In the genomic region with DNA sequence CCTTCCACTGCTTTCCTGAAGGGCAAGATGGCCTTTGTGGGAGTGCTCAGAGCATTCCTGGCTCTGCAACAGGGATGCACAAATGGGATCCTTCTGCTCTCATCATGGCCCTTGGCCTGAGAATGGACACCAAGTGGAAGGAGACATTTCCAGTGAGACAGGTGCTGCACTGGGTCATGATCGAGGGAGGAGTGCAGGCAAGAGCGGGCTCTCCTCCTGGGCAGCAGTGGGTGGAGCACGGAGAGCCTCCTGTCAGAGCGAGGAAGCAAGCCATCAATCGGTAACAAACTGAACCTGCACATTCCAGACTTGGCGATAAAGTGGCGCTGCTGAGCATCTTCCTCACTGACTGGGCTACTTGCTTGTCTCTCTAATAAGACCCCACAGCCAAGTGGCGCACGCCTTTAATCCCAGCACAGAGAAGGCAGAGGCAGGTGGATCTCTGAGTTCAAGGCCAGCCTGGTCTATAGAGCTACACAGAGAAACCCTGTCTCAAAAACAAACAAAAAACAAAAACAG, we compare ENCODE assay signal across 22 mouse cellular contexts. TPM values are rescaled to one million over a fixed set of nuclear protein-coding genes. Genes with fewer than 3 reads are reported as not detected.
DNase-seq lines count a peak whose midpoint lies in the region; ATAC-seq and TF ChIP-seq lines count a peak whose summit lies in the region.
"Had no signal": no experiment of that assay in that cellular context is flagged by ENCODE, and none has a peak within 500 bp of the region (broad histone marks: within the 10 kb centered on the region; RNA-seq: fewer than 3 reads in every experiment).

No protein-coding gene starts in this region.

- H3K27ac ChIP-seq in cerebellum, adult 2 months (ENCODE audit: insufficient read depth, low read length): peak overlapping the region; percentile 5; the same call in 1 of the 2 replicates
- H3K27ac ChIP-seq in ES-Bruce4 (ENCODE audit: insufficient read depth, low read length): no peak overlapping the region
- no peak overlapping the region for H3K27ac ChIP-seq in stomach, postnatal 0 days (replicated peaks)
- H3K27ac ChIP-seq: embryonic facial prominence, embryonic 12.5 days; embryonic facial prominence, embryonic 15.5 days; gastrocnemius, adult 2 months; hindbrain, embryonic 12.5 days; hindbrain, embryonic 15.5 days had no signal

- TF ChIP-seq CTCF in cerebellum, adult 2 months (IDR thresholded peaks at IDR 0.05; ENCODE audit: borderline replicate concordance, insufficient read depth, low read depth, low read length): no peak
- peak; percentile 13 for TF ChIP-seq CTCF in ES-Bruce4 (IDR thresholded peaks at IDR 0.05; ENCODE audit: low read depth, low read length)
- no peak for TF ChIP-seq CTCF in stomach, postnatal 0 days (IDR thresholded peaks at IDR 0.05; ENCODE audit: low read depth)

- no peak for TF ChIP-seq EP300 in ES-Bruce4 (IDR thresholded peaks at IDR 0.05; ENCODE audit: insufficient read depth, low read depth, low read length)
- TF ChIP-seq EP300 in stomach, postnatal 0 days (optimal IDR thresholded peaks at IDR 0.05): no peak

- whole genome bisulfite sequencing in cerebellum, adult 2 months: 53% methylated on average over 9 of the region's 9 CpGs
- WGBS in stomach, postnatal 0 days: 94% methylated on average over 9 of the region's 9 CpGs

- peaks cover 11% of the 10 kb centered on the region for H3K4me1 ChIP-seq in cerebellum, adult 2 months (ENCODE audit: control insufficient read depth, insufficient read depth, low read length)
- no peaks in the 10 kb centered on the region for H3K4me1 ChIP-seq in ES-Bruce4 (ENCODE audit: control insufficient read depth, insufficient read depth, low read length)
- no peaks in the 10 kb centered on the region for H3K4me1 ChIP-seq in stomach, postnatal 0 days (replicated peaks; ENCODE audit: control insufficient read depth, insufficient read depth)
- H3K4me1 ChIP-seq: embryonic facial prominence, embryonic 12.5 days; embryonic facial prominence, embryonic 15.5 days; hindbrain, embryonic 12.5 days; hindbrain, embryonic 15.5 days had no signal

- 0 out of 2 replicates have a peak, but pooled peaks cover 3% of the 10 kb centered on the region for H3K36me3 ChIP-seq in ES-Bruce4 (ENCODE audit: control insufficient read depth, insufficient read depth, low read length, poor library complexity, severe bottlenecking)
- peaks cover 26% of the 10 kb centered on the region for H3K36me3 ChIP-seq in stomach, postnatal 0 days (ENCODE audit: control insufficient read depth, insufficient read depth, low read length)

- H3K4me3 ChIP-seq in cerebellum, adult 2 months (replicated peaks; ENCODE audit: insufficient read depth, low read depth, low read length): no peak overlapping the region
- no peak overlapping the region for H3K4me3 ChIP-seq in ES-Bruce4 (ENCODE audit: low read depth, low read length)
- H3K4me3 ChIP-seq in stomach, postnatal 0 days (ENCODE audit: low read depth, low read length): no peak overlapping the region
- H3K4me3 ChIP-seq: embryonic facial prominence, embryonic 12.5 days; embryonic facial prominence, embryonic 15.5 days; gastrocnemius, adult 2 months; hindbrain, embryonic 12.5 days; hindbrain, embryonic 15.5 days had no signal

- H3K27me3 ChIP-seq in cerebellum, adult 2 months (ENCODE audit: control insufficient read depth, insufficient read depth, low read length): no peaks in the 10 kb centered on the region
- no peaks in the 10 kb centered on the region for H3K27me3 ChIP-seq in ES-Bruce4 (ENCODE audit: control insufficient read depth, insufficient read depth, low read length, poor library complexity, severe bottlenecking)
- no peaks in the 10 kb centered on the region for H3K27me3 ChIP-seq in stomach, postnatal 0 days (ENCODE audit: control insufficient read depth, insufficient read depth, low read length)
- H3K27me3 ChIP-seq: CH12.LX; embryonic facial prominence, embryonic 12.5 days; embryonic facial prominence, embryonic 15.5 days; hindbrain, embryonic 12.5 days; hindbrain, embryonic 15.5 days had no signal

- peak in 1 of 2 experiments; percentile 60 for DNase-seq in cerebellum, adult 2 months
- no peak for DNase-seq in cerebellum, adult 8-10 months
- peak; percentile 77 for DNase-seq in R1 (ENCODE audit: low read depth, low spot score)
- DNase-seq in stomach, postnatal 0 days (ENCODE audit: low spot score): no peak
- DNase-seq in kidney, postnatal 14 days: no peak
- DNase-seq: adrenal gland, adult 2 months; adrenal gland, postnatal 14 days; B cell, adult 2 months; forebrain, postnatal 0 days; gastrocnemius, adult 2 months; gastrocnemius, postnatal 14 days; heart, adult 11 months; kidney, adult 11 months; kidney, adult 8-10 months had no signal

- ATAC-seq in stomach, postnatal 0 days (ENCODE audit: low FRiP score, low TSS enrichment): no peak
- ATAC-seq: forebrain, embryonic 14.5 days; forebrain, postnatal 0 days had no signal

- TF ChIP-seq POLR2A in cerebellum, adult 2 months (IDR thresholded peaks at IDR 0.05; ENCODE audit: borderline replicate concordance, insufficient read depth, low read length): no peak
- TF ChIP-seq POLR2A in ES-Bruce4 (IDR thresholded peaks at IDR 0.05; ENCODE audit: insufficient read depth, low read length): no peak

- H3K4me2 ChIP-seq in stomach, postnatal 0 days (replicated peaks; ENCODE audit: low read depth): no peak overlapping the region
- H3K4me2 ChIP-seq: embryonic facial prominence, embryonic 12.5 days; embryonic facial prominence, embryonic 15.5 days; heart, embryonic 11.5 days; hindbrain, embryonic 12.5 days; hindbrain, embryonic 15.5 days had no signal

- no peaks in the 10 kb centered on the region for H3K9me3 ChIP-seq in ES-Bruce4 (replicated peaks; ENCODE audit: control insufficient read depth, insufficient read depth, low read length, poor library complexity, severe bottlenecking)
- no peaks in the 10 kb centered on the region for H3K9me3 ChIP-seq in stomach, postnatal 0 days (ENCODE audit: control insufficient read depth, low read length)
- H3K9me3 ChIP-seq: embryonic facial prominence, embryonic 12.5 days; embryonic facial prominence, embryonic 15.5 days; hindbrain, embryonic 12.5 days; hindbrain, embryonic 15.5 days had no signal

- H3K9ac ChIP-seq in ES-Bruce4 (ENCODE audit: low read depth, poor library complexity, severe bottlenecking): no peak overlapping the region
- no peak overlapping the region for H3K9ac ChIP-seq in stomach, postnatal 0 days (ENCODE audit: low read length)
- H3K9ac ChIP-seq: embryonic facial prominence, embryonic 12.5 days; embryonic facial prominence, embryonic 15.5 days; forebrain, postnatal 0 days; hindbrain, embryonic 12.5 days; hindbrain, embryonic 15.5 days had no signal

RNA-seq across cellular contexts. Expression of gene Grasp, which starts 23.2 kb away (rescaled TPM):
- 5.0 and 5.3 TPM in 2 replicates for polyA plus RNA-seq in cerebellum, adult 2 months (2012; rRNA removed)
- 8.6 and 9.6 TPM in 2 replicates for polyA plus RNA-seq in ES-Bruce4 (2011; ENCODE audit: insufficient read depth, insufficient read length, low read depth, missing spikeins)
- 2.0 TPM in 2 replicates for polyA plus RNA-seq in stomach, postnatal 0 days (2015; fragmentation: Nextera tagmentation; extraction: Ambion mirVana)

RNA-seq across cellular contexts. Expression of gene Acvr1b, which starts 27.0 kb away (rescaled TPM):
- polyA plus RNA-seq in cerebellum, adult 2 months (2012; rRNA removed): 54.5 and 55.2 TPM in 2 replicates
- polyA plus RNA-seq in ES-Bruce4 (2011; ENCODE audit: insufficient read depth, insufficient read length, low read depth, missing spikeins): 27.7 and 27.8 TPM in 2 replicates
- 6.9 and 8.1 TPM in 2 replicates for polyA plus RNA-seq in stomach, postnatal 0 days (2015; fragmentation: Nextera tagmentation; extraction: Ambion mirVana)

RNA-seq across cellular contexts. Expression of gene Nr4a1, which starts 53.2 kb away (rescaled TPM):
- polyA plus RNA-seq in cerebellum, adult 2 months (2012; rRNA removed): 13.1 and 16.4 TPM in 2 replicates
- 29.4 and 31.9 TPM in 2 replicates for polyA plus RNA-seq in ES-Bruce4 (2011; ENCODE audit: insufficient read depth, insufficient read length, low read depth, missing spikeins)
- polyA plus RNA-seq in stomach, postnatal 0 days (2015; fragmentation: Nextera tagmentation; extraction: Ambion mirVana): 9.4 and 17.1 TPM in 2 replicates
